Mouse (Mus musculus) lung, postnatal 36 days (tissue): ENCODE results near the gene Ccdc177.
"Not testable (repeated sequence)": the region's sequence is repeated elsewhere in the genome, so short reads cannot be mapped to it uniquely, and the experiment has no call there.

Source experiments
- DNase-seq: peaks from one replicate; pipeline ENCODE4 v3.0.0; 2022; ENCODE audit warnings: mixed read lengths

Ccdc177 gene

DNA sequence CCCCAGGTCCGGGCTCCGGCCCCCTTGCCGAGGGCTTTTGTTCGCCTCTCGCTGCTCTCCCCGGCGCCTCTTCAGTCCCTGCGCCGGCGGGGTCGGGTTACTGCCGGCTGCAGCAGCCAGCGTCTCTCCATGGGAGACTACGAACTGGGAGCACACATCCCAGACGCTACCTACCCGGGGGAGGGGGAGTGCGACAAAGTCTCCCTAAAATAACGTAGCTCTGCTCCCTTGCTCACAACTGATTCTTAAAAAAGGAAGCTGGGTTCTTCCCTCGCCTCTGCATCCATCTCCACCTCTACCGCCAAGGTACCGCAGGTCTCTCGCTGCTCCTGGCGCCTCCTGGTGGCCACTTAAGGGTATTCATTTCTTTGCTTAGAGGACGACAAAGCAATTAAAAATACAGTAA is at the start of gene Ccdc177:
TSS of gene Ccdc177 (minus strand) at position 292 of the 406 bp plus-strand sequence.
- DNase-seq: peak; percentile 87

DNA sequence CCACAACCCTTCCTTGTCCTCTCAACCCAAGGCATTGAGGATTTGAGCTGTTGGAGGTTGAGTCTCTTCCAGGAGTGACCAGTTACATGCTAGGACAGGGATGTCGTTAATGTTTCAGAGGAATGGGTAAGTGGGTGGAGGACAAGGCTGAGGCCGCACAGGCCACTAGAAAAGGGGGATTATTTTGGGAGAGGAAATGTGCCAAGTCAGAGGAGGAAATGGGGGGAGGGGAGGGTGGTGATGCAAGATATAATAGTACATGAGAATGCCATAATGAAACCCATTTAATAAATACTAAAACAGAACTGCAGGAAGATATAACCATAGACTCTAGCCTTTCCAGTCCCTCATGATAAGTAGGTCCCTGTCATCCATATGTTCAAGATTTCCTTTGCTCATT is 49.5 kb upstream of the Ccdc177 start:
- DNase-seq: no peak

DNA sequence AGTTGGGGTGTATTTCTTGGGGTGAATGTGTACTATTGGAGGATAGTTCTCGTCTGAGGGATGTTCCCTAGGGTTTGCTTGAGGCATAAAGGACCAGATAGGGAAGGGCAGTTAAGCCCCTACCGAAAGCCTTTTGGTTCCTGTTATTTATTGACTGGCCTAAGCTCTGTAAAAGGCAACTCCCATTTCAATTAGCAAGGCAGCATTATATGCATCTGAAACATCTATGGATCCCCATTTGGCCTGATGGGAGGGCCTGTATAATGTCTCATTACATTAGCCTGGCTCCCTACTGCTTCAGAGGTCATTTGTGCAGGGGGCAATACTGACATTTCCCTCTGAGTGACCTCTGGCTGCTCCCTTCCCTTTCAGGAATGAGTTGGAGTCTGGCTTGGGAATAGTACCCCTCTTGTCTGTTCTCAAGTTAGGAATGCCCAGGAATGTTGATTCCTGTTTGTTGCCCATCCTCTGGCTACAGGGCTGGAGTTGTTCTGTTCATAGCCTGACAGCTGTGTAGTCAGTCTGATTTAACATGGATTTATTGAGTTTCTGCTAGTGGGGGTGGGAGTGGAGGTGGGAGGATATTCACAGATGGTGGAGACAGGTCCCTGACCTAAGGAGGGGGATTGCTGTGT is 47.1 kb upstream of the Ccdc177 start:
- no peak for DNase-seq

DNA sequence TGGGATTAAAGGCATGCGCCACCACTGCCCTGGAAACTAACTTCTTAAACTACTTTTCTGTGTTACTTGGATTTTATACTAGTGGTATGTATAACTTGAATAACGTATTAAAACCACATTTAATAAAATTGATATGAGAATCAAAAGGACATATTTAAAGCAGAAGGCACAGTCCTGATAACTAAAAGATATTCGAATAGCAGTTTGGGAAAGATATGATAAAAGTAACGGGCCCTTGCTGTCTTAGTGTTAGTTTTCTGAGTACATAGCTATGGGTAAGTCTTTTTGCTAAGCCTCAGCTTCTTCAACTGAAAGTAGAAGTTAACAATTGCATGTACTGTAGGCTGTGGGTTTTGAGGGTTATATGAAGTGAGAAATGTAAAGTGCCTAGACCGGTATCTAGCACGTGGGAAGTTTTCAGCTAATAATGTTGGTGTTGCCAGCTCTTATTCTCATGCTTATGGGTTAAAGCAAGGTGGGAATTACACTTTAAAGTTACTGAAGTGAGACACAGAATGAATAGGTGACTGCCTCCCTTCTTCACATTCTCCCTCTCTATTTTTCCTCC is 44.5 kb upstream of the Ccdc177 start:
- no peak for DNase-seq

DNA sequence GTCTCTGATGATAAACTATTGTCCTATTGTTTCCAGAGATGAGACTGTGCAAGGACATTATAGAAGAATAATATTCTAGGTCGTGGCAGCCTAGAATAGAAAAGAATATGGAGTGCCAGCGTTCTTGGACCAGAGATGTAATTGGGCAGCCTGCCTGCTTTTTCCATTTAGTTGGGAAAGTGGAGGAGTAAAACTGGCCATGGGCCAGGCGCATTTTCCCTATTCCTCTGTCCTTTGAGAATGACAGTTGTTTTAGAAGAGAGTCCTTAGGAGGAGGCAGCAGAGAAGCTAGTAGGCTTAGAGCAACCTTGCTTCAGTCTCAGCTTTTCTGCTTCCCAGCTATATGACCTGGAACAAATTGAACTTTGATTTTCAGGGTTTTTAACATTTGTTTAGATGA is 43.4 kb upstream of the Ccdc177 start:
- DNase-seq: peak; percentile 80

DNA sequence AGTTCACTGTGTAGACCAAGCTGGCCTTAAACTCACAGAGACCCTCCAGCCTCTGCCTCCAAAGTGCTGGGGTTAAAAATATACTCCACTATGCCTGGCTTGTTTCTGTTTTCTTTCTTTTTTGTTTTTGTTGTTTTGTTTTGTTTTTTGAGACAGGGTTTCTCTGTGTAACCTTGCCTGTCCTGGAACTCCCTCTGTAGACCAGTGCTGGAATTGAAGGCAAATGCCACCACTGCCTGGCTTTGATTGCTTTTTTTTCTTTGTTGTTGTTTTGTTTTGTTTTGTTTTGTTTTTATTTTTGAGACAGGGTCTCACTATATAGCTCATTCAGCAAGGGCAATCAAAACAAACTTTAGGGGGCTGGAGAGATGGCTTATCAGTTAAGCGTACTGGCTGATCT is 41.0 kb upstream of the Ccdc177 start:
- DNase-seq: no peak

DNA sequence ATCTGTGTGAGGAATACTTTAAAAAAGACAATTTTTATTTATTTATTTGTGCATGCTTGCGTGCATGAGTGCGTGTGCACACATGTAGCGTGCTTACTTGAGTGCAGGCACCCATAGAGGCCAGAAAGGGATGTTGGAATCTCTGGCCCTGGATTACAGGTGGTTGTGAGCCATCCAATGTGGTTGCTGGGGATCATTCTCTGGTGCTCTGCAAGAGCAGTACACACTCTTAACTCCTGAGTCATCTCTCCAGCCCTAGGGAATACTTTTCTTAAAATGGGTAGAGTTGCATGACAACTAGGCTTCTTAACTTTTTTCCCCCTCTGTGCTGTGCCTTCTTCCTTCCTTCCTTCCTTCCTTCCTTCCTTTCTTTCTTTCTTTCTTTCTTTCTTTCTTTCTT is 39.7 kb upstream of the Ccdc177 start:
- no peak for DNase-seq

DNA sequence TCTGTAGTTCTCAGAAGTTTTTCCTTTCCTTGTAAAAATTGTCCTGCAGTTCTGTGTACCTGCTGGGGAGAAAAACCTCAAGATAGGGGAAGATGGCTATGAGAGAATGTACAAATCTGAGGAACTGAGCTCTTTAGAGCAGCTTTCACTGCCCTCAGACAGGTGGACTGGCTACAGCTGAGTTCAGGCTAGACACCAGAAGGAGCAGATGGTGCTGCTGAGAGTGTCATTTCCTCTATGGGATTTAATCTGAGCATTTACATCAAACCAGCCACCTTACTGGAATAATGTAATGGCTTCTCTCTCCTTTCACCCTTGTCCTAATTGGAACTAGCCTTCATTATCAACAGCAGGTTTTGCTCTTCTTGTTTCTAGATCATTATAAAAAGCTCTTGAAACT is 37.8 kb upstream of the Ccdc177 start:
- DNase-seq: no peak

DNA sequence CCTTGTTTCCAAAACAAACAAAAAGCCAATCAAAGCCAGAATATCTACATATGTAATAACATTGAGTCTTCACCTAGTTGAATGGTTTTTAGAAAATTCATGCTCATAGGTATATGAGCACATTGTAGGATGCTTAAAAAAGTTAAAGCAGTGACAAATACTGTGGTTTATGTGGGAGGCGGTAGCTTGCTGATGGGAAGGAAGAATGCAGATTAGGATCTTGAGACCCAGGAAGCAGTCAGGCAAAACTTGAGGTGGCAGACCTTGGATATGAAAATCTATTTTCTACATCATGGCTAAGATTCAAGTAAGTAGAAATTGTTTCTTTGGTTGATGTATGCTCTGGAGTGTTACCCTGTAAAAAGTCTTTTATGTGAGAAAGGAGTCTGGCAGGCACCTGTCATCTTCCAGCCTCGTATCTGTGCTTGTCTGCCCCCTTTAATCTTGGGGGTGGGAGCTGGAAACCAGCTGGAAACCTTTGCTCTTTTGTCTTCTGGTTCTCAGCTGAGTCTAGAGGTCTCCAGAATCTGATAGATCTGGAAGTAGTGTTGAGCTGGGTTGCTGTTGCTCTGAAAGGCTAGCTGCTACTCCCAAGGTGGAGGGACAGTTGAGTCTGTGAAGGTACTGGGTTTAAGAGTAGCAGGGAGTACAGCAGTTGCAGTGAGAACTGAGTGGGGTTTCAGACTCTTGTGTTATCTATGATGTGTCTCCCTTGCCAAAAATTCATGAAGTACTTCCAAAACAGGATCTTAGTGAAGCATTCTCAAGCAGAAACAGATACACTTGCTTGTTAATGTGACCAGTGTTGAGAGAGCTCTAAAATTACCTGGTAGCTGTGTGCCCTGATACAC is 34.7 kb upstream of the Ccdc177 start:
- no peak for DNase-seq

DNA sequence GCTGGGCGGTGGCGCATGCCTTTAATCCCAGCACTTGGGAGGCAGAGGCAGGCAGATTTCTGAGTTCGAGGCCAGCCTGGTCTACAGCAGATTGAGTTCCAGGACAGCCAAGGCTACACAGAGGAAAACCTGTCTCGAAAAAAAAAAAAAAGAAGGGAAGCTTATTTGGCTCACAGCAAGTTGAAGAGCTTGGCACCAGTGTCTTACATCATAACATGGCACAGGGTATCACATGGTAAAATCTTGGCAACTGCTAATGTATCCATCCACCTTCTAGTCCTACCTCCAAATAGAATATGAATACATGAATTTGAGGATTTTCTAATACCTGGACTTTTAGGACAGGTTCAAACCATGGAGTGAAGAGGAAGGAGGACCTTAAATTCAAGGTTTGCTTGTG is 34.0 kb upstream of the Ccdc177 start:
- DNase-seq: no peak

DNA sequence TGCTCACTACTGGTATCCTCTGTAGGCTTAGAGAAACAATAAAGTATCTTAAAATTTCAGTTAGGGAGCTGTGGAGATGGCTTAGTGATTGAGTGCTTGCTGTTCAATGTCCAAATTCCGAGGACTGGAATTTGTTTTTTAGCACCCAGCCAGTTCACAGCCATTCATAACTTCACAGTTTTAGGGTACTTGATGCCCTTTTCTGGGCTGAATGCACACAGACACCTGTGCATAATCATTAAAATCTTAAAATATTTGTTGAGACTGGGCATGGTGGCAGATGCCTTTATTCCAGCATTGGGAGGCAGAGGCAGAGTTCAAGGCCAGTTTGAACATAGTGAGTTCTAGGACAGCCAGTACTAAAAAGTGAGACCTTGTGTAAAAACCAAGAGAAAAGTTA is 33.0 kb upstream of the Ccdc177 start:
- DNase-seq: no peak

DNA sequence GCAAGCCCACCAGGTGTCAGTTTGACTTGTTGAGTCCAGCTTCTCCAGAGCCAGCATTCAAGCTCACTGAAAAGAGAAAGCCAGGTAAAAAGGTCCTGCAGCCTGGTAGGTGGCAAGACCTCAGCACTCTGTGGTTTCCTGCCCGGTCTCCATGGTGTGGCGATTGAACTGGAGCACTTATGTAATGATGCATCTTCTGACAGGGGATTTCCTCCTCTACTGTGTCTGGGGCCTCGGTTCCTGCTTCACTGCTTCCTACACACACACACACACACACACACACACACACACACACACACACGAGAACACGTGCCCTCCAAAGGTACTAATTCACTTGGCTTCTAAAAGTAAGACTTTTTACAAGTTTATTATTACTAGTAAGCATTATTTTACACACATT is 32.4 kb upstream of the Ccdc177 start:
- peak; percentile 81 for DNase-seq

DNA sequence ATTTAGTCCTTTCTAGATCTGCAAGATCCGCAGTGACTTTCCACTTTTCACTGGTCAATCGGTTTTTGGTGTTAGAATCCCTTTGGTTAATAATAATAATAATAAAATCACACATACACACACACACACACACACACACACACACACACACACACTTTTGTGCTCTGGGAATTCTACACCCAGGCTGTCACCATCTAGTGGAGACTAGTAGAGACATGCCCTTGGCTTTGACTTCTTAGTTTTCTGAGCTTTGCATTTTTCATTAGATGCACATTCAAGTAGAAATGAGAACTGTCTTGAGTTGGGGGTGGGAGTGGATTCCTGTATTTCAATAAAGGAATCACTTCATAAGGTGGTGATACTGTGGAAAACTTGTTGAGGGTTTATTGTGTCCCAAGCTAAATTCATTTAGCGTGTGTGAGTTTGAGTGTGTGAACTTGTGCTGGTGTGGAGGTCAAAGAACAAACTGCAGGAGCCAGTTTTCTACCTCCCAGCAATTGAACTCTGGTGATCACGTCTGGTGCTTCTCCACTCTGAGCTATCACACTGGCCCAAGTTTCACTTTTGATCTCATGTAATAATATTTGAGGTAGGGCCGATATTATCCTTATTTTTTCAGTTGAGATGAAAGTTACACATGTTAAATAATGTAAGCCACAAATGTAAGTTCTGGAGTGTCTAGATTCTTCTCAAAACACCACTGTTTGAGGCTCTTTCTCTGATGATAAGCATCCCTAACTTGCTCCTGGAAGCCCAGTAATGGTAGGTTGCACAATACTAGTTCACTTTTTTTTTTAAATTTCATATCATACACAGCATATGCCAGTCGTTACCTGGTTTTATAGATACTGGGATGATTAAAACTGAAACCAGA is 31.3 kb upstream of the Ccdc177 start:
- peak; percentile 46 for DNase-seq

DNA sequence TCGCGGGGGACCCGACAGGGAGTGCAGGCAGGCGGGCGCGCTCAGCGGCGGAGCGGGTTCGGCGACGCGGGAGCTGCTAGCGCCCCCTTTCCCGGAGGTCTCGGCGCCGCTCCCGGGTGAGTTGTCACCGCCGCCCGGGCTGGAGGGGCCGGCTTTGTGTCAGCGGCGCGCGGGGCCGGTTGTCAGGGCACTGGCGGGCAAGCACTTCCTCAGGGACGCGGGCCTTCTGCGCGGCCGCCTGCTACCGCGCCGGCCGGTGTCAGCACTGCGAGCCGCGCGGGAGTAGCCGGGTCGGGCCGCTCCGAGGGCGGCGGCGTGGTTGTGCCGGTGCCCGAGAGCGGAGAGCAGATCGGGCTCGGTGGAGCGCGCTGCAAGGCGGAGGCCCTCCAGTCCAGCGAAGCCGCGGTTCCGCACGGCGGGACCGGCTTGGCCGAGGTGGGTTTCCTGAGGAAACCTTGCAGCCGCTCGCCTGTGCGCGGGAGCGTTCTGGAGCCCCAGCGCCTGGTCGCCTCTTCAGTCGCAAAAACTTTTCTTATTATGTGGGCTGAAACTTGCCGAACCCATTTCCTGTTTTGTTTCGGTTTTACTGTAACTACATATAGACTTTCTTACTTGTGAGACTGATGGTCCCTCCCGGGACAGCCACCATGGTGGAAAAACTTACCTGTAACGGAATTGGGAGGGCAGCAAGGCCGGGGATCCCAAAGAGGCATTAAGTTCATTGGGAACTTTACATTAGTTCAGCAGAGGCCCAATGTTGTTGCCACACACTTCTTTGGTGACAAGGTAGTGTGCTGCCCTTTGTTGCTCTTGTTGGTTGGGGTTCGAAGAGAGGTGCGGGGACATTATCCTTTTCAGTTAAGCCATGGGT is 30.4 kb upstream of the Ccdc177 start:
- peak; percentile 40 for DNase-seq

DNA sequence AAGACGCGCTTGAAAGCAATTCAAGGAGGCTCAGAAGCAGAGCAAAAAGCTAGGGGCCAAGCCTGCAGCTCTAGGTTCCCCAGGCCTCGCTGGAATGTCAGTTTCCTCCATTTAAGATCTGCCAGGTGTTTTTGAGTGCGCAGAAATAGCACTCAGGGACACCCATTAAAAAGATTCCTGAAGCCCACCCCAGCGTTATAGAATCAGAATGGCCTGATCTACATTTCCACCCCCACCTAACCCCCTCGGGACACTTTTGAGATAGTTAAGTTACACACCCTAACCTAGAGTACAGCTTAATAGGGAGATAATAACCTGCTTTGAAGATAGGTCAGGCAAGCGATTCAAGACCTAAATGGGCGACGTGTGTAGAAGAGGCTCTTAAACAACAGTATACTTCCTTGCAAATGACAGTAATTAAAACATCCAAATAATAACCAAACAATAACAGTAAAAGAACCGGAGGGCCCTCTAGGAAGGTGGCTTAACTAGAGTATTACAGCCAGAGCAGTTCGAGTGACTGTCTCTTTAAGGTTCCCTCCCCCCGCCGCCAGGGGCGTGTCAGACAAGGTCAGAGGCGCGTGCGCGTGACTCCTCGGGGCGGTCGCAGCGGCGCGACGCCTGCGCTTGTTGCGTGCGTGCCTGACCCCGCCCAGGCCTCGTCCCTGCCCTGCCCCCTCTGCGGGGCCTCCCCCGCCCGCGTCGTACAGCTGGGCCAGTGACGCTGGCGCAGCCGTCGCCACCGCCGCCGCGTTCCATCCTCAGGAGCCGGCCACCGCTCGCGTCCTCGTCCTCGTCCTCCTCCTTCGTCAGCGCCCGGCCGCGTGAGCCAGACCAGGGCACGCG is 29.6 kb upstream of the Ccdc177 start, which contains the start of gene Susd6:
TSS of gene Susd6 (plus strand) at position 662 of the 846 bp plus-strand sequence.
- peak; percentile 100 for DNase-seq

DNA sequence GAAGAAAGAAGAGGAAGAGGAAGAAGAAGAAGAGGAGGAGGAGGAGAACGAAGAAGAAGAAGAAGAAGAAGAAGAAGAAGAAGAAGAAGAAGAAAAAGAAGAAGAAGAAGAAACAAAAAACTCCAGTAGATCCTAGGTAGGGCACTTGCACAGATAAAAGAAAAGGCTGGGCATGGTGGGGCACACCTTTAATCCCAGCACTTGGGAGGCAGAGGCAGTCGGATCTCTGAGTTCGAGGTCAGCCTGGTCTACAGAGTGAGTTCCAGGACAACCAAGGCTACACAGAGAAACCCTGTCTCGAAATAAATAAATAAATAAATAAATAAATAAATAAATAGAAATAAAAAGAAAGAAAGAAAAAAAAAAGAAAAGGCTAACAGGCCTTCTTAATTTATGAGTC is 28.8 kb upstream of the Ccdc177 start:
- DNase-seq: not testable (repeated sequence)

DNA sequence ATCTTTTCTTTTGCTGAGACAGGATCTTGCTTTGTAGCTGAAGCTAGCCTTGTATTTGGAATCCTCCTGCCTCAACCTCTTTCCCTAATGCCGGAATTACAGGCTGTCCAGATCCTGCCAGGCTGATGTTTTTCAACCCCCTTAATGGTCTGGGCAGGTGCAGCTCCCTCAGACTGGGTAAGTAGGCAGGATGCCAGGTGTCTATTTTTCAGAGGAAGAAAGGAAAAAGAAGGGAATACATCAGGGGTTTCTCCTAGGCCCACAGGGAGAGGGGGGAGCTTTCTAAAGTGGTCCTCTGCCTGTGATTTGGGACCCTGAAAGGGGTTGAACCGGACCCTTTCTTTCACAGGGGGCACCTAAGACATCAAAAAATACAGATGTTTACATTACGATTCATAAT is 27.7 kb upstream of the Ccdc177 start:
- no peak for DNase-seq

DNA sequence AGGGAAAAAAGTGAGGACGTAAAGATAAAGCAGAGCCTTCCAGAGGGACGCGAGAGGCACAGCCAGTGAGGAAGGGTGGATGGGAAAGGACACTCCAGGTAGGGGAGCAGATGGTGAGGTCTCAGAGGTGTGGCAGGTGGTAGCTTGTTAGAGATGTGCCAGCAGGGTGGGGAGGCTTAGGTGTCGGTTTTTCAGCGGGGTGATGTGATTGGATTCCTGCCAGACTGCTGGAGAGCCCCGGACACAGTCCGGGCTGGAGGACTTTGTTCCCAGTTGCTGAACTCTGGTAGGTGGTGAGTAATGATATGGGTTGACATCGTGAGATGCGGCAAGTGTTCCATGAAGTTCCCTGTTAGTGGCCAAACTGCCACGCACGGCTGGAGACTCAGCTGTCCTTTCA is 27.1 kb upstream of the Ccdc177 start:
- DNase-seq: no peak

DNA sequence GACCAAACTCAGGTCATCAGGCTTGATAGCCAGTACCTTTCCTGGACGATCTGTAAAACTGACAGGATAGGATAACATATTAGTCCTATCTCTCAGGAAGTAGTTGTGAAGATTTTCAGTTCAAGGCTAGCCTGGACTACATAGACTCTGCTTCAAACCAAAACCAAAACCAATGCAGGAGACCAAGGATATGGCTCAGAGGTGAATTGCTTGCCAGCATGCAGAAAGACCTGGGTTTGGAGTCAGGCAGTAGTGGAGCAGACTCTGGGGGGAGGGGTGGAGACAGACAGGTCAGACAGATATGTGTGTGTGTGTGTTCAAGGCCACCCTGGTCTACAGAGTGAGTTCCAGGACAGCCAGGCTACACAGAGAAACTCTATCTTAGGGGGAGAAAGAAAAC is 26.1 kb upstream of the Ccdc177 start:
- no peak for DNase-seq

DNA sequence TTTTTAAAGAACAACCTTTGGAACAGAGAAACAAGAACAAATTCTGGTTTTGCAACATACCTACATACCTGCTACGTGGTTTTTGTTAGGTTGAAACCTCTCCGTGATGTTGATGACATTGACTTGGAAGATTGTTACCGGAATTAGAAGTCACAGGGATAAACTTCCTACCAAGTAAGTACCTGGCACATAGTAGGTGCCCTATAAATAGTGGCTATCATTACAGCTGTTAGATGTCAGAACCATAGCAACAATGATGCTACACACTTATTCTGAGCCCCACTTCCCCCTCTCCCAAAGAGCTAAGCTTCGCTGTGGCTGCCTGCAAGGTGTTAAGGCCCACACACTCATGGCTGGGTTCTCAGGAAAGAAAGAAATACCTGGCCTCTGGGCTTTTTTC is 25.1 kb upstream of the Ccdc177 start:
- no peak for DNase-seq

DNA sequence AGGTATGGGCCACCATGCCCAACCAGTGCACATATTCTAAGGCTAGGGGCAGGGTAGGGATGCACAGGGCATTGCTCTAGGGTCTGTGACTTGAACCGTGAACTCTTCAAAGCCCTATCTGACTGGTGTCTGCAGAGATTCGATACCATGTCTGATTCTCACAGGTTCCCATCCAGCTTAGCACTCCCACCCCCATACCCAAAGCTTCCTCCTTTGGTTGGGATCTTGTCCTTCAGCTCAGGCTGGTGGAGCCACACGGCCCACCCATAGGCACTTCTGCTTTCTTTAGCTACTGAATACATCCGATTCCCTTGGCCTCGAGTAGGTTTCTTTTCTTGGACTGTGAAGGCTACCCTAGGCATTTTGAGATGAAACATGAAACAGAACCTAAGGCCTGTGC is 24.5 kb upstream of the Ccdc177 start:
- peak; percentile 55 for DNase-seq
